Mouse (Mus musculus) MEL (cell line): ENCODE data around the gene Vwa8.

ENCODE experiments used
- CTCF ChIP-seq, 3 experiments: IDR thresholded peaks in 2 of 3; conservative IDR thresholded peaks in 1 of 3; 2 replicates each; pipeline ENCODE4 v1.5.1; 2011 to 2012; ENCODE audit warnings: low read length in 3 of 3, low read depth in 2 of 3, mild to moderate bottlenecking in 2 of 3, improper control_type of control experiment in 1 of 3, inconsistent platforms in 1 of 3, mixed read lengths in 1 of 3, moderate library complexity in 1 of 3; ENCODE audit not compliant: control insufficient read depth in 1 of 3, insufficient read depth in 1 of 3, poor library complexity in 1 of 3, severe bottlenecking in 1 of 3
- POLR2A ChIP-seq, 2 experiments: IDR thresholded peaks; 2 replicates each; pipeline ENCODE4 v1.6.1; 2011 to 2012; ENCODE audit warnings: low read length in 2 of 2, mild to moderate bottlenecking in 2 of 2, control low read depth in 1 of 2, improper control_type of control experiment in 1 of 2, low read depth in 1 of 2, moderate library complexity in 1 of 2; ENCODE audit not compliant: control insufficient read depth in 1 of 2, insufficient read depth in 1 of 2, poor library complexity in 1 of 2

DNA sequence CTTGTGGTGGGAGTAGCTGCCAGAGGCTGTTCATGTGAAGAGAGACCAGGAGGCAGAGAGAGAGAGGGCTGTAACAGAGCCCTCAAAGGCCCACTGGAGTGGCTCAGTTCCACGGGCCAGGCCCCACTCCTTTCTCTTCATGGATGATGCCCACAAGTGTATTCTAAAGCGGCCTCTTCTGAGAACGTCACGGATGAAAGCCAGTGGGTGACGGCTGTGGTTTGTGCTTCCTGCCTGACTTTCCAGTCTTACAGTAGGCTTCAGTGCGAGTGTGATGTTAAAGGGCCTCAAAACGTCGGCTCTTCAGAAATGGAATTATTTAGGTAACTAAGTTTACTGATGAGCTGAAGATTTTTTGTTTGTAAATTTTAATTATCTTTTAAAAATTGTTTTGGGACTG, 65.3 kb downstream of the Vwa8 start:
- no peak for TF ChIP-seq CTCF (IDR thresholded peaks at IDR 0.05 in 2 of 3, conservative IDR thresholded peaks at IDR 0.05 in 1 of 3; ENCODE audit: control insufficient read depth in 1 of 3, insufficient read depth in 1 of 3, low read depth in 2 of 3, low read length in 3 of 3, poor library complexity in 1 of 3, severe bottlenecking in 1 of 3)
- TF ChIP-seq POLR2A (IDR thresholded peaks at IDR 0.05; ENCODE audit: control insufficient read depth in 1 of 2, insufficient read depth in 1 of 2, low read depth in 1 of 2, low read length in 2 of 2, poor library complexity in 1 of 2) = no peak
